Mouse (Mus musculus): ENCODE data around the gene Foxp2. TPM values are rescaled to one million over a fixed set of nuclear protein-coding genes. Genes with fewer than 3 reads are reported as not detected.

The Foxp2 gene
- total RNA-seq, 4 experiments from 2014 or later, result 17.4 to 23.3 (median 20.3) TPM

DNA sequence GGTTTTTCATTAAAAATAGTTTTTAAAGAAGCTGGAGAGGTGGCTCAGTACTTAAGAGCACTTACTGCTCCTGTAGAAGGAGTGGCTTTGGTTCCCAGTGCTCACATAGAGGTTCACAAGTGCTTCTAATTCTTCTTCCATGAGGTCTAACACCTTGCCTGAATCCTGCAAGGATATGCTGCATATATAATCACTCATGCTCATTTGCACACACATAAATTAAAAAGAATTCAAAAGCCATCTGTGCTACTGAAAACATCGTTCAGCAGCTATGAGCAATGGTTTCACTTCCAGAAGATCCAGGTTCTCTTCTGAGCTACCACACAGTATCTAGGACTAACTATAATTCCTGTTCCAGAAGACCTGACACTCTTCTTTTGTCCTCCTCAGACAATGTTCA, 200.4 kb downstream of the Foxp2 start:
- peak in 1 of 2 experiments; percentile 3 for DNase-seq (ENCODE audit: low spot score in 2 of 2)

DNA sequence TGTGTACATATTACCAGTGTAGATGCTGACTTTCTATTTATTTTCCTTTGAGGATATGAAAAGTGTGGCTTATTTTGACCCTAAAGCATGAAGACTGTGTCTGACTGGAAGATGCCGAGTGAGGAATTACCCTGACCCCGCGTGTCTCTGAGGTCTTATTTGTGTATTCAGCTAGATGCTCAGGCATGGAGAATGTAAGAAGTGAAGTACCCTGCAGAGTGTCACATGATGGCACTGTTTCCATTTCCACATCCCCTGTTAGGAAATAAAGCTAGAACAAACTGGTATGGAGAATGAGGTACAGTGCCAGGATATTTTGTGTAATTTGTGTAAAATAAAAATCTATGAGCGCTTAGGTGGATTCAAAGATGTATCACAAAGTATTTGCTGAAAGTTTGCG, 219.8 kb downstream of the Foxp2 start:
- no peak for DNase-seq (ENCODE audit: low spot score in 2 of 2)

DNA sequence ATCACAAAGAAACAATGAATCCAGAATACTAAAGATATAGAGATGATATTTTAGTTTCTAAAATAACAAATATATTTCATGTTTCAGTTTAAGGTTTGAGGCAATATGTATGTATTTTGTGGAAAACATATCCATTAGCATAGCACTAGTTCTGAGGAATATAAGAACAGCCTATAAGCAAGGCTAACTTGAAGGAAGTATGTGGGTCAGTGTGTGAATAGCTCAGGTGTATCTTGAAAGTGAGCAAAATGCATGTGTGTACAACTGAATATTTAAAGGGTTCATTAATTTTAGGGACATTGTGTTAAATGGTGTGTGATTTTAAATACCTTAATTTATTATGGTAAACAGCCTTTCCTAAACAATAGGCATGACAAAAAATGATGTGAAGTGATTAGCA, 220.2 kb downstream of the Foxp2 start:
- DNase-seq (ENCODE audit: low spot score in 2 of 2), result no peak

DNA sequence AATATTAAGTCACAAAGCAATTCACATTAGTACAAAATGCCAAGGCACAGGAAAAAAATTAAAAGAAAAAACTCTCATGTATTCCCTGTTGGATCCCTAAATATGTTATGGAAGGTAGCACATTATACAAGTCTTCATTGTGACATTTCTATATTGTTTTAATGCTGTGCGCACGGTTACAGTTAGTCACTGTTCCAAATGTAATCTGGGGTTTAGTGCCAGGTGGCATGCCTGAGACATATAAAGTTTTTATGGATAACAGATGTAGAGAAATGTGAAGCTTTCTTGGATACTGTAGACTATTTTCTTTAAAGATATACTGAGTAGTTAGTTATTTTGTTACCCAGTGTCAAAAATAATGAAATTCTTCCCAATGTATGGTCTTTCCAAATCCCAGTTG, 229.0 kb downstream of the Foxp2 start:
- DNase-seq (ENCODE audit: low spot score in 2 of 2), result no peak

DNA sequence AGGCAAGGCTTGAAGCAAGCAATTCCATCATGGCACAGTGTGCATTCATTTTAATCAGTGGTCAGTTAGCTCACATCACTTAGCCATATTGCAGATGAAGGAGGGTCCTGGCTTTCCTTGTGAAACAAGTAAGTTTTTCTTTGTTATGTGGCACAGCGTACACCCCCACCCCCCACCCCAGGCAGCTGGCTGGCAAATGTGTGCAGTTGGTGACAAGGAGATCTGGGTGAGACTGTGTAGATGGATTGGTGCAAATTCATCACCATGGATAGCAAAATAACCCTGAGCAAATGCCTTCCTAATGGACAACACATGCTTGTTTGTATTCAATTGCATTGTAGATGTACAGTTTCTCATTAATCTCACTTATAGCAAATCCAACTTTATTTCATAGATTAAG, 240.9 kb downstream of the Foxp2 start:
- DNase-seq (ENCODE audit: low spot score in 2 of 2), result no peak

DNA sequence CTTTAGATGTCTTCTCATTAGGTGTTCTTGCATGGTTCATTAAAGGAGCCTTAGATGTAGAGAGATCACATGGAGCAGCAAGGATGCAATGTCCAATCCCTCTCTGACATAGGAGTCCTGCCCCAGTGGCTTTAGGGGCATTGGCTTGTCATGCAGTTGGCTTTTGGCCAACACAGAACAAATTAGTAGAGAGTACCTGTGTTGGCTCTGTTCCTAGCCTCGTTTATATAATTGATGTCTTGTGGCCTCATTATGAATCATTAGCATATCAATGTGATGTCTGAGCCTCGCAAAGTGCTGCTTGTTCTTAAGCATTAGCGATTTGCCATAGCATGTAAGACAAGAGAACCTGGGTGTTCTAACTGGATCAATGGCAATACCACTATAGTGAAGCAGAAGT, 250.5 kb downstream of the Foxp2 start:
- DNase-seq (ENCODE audit: low spot score in 2 of 2), result no peak

DNA sequence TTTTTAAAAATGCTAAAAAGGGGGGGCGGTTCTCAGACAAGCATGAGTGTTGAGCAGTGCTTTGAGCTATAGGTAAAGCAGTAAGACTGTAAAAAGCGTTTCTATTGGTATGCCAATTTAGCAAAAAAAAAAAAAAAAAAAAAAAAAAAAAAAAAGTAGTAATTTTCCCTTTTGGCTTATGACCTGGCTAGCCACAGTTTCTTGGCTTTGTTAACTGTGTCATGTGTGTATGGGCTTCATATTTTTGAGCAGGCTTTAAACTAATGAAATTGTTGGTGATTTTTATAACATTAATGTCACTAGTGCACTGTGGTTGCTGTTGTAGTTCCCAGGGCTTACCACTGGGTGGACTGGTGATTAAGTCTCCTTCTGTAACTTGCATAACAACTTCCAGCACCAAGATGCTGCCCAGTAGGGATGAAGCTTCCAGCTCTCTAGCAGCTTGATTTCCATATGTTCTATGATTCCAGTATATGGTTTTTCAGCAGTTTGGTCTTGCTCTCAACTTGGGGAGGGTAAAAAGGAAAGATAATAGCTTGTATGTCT, 262.4 kb downstream of the Foxp2 start:
- no peak for DNase-seq (ENCODE audit: low spot score in 2 of 2)

DNA sequence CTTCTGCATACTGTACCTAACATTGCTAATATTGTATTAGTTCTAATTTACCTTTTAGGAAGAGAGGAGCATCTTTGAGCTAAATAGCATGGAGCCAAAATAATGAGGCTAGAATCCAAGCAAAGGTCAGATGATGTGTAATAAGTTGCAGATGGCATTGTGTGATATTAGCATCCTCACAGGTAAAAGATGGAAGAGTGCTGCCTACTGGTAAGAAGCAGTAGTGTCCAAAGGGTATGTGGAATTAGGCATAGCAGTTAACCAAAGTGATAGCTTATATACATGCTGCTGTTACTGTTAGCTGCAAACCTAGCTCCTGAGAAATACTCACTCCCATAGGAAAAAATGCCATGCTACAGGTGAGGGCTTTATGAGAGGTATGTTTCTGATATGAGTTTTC, 275.6 kb downstream of the Foxp2 start:
- no peak for DNase-seq (ENCODE audit: low spot score in 2 of 2)

DNA sequence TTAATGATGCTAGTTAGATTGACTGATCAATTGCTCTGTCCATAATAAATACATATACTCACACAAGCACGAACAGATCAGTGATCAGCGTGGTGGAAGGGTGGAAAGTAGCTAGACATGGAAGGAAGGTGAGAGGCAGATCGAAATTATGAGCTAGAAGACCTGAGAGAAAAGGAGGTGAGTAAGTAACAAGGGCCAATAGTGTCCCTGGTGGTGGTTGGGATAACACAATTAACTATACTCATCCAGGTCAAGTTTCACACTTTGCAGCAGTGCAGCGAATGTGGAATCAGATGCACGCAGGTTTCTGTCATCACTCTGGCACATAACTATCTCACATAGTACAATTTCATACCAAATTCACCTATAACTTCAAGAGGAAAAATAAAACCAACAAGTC, 291.7 kb downstream of the Foxp2 start:
- DNase-seq (ENCODE audit: low spot score in 2 of 2), result no peak

DNA sequence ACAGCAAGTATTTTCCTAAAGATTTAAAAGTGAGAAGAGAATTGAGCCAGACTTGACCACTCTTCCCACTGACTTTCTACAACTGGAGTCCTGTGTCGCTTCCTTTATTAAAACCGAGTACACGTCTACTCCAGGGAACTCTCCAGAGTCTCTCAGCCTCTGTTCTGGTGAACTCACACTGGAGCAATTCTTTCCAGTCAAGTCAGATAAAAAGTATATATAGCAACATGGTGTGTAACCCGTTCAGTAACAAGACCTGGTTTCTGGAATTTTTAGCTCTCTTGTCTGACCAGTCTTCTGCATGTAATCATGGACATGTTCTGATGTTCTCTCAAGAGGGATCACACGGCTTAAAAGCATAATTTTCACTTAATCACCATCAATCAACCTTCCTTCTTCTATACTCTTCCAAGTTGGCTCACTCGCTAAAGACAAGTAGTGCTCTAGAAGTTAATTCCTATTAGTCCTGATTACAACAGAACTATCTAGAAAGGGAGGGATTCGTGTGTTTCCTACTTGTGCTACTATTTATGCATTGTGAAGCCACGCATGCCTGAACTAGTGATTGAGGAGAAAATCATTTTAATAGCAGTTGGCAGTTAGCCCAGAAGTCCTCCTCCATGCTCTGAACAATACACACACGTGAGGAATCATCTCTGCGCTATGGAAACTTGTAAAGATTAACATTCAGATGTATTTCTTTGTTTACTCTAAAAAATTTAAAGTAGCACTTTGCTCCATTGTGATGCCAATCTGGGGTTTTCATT, 341.2 kb downstream of the Foxp2 start:
- DNase-seq (ENCODE audit: low spot score in 2 of 2), result no peak

DNA sequence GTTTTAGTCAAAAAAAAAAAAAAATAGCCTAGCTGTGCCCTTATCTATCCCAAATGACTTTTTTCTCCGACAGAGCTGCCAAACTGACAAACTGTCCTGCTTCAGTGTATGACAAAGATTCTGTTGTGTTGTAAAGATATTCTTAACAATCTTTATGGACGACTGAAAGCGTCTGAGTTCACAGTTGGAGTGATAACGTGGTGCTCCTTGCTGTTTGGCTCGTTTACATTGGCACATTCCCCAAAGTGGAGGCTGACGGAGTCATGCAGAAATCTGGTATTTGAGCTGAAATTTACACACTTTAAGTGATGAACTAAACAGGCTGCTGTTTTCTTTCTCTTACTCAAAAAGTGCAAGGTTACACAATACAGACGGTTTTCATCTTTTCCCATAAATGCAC, 356.2 kb downstream of the Foxp2 start:
- DNase-seq (ENCODE audit: low spot score in 2 of 2), result no peak

DNA sequence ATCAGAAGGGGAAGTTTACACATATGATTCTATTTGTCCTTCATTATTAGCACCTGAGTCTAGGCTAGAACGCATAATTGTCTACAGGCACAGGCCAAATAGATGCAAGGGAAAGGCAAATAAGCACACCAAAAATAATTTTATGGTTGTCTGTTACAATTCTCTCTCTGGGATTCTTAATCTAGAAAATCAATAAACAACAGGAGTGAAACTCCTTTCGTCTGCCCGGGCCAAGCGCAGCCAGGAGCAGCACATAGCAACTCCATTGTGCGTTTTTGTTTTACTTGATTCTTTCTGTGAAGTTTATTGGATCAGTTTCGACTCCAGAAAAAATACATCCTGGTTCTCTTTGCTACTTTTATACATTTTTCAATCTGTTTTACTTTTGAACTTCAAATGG, 356.7 kb downstream of the Foxp2 start:
- no peak for DNase-seq (ENCODE audit: low spot score in 2 of 2)

DNA sequence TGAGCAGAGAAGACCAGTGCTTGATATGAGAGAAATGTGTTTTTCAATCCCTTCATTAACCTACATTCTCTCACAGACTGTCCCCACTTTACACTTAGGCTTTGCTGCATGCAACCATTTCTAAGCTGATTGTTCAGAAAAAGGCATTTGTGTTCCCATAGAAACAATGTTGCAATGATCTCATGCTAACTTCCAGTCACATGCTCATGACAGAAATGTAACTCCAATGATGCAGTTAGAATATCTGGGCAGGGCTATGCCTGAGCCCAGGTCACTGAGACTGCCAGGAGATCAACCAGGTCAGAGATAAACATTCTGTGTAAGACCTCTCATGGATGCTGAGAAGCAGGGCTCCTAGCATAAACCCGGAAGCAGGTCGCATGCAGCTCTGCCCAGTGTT, 367.0 kb downstream of the Foxp2 start:
- no peak for DNase-seq (ENCODE audit: low spot score in 2 of 2)

DNA sequence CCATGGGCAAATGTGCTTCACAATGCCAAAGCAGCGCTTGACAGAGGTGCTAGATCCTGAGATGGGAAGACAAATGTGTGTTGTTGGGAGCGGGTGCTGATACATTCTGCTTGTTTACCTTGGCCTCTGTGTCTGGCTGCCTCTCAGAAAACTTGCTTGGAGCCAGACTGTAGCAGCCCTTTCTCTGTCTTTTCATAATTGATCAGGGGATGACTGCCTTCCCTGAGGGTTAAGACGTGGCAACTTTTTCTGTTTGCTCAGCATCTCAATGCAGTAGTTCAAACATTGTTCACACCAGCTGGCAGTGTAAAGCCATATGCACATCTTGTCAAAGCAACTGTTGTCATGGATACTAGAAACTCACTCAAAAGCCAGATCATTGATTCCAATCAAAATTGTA, 384.1 kb downstream of the Foxp2 start:
- no peak for DNase-seq (ENCODE audit: low spot score in 2 of 2)

DNA sequence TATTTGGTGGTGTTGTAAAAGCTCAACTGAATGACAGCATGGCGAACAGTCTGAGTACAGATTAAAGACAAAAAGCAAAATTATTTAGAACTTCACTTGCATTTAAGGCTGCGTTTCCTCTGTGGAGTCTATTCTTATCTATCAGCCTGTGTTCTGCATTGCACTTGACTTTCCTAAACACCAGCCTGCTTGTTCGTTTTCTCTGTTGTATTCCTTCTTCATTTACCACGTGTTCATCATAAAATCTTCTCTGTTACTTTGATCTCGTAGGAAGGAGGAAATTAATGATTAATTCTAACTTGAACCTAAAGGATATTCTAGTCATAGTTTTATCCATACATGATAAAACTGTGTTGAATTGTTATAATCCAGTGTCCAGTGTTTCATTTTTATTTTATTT, 392.9 kb downstream of the Foxp2 start:
- DNase-seq (ENCODE audit: low spot score in 2 of 2), result no peak

DNA sequence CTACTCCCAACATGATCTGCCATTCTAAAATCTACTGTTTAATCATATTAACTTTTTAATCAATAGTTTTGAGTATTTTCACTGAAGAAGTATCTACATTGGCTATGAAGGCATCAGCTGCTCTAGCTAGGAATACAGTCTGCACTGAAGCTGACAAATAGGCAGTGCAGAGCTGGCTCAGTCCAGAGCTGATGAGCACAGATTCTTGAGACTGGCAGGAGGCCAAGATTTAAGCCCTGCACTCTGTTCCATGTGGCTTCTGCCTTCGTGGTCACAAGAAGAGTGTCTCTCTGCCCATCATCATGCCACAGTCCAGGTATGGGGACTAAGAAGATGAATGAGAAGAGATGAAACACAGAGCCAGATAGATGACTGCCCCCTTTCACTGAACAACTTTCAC, 398.1 kb downstream of the Foxp2 start:
- DNase-seq (ENCODE audit: low spot score in 2 of 2), result no peak

DNA sequence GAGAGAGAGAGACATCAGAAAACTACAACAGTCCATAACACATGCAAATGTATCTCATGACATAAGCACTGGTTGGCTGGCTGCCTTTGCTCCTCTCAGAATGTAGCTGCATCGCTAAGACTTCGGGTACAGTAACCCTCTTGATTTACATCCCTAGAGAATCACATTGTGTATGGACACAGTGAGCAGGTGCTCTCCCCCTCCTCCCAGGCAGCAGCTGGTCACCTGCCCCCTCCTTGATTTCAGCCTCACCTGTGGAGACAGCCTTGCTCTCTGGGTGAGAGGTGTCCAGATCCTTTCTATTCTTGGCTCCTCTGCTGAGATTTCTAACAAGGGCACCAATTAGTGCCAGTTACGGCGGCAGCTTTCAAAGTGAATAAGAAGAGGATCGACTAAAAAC, 409.5 kb downstream of the Foxp2 start:
- DNase-seq (ENCODE audit: low spot score in 2 of 2), result no peak

DNA sequence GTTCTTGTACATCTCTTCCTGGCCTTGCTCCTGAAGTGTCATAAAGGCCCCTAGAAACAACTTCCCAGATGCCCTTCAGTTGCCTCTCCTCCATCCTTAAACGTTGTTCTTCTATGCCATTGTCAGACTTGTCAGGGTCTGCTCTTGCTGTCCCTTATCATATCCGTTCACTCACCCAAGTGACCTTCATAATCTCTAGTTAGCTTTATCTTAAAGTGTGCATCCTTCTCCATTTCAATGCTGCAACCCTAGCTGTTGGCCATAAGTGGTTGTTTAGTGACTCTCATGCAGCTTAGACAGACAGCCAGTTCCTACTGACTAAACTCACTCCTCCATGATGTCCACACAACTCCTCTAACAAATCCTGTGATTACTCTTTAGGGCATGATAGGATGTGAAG, 415.8 kb downstream of the Foxp2 start:
- no peak for DNase-seq (ENCODE audit: low spot score in 2 of 2)

DNA sequence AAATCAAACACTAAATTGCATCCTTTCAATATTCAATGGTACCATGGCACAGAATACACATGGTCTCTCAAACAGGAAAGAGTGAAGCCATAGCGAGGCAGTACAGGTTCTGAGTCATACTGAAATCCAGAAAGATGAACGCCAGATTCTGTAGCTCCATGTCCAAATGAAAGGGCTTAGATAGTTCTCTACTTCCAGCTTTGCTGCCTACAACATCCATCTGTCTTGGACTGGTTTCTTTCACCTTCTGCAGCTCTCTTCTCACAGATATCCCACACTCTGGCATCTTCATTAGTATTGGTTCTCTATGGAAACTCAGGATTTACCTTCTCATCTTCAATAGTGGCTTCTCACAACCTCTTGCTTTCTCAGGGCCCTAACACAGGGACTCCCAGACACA, 417.2 kb downstream of the Foxp2 start:
- DNase-seq (ENCODE audit: low spot score in 2 of 2), result peak in 1 of 2 experiments; percentile 11

DNA sequence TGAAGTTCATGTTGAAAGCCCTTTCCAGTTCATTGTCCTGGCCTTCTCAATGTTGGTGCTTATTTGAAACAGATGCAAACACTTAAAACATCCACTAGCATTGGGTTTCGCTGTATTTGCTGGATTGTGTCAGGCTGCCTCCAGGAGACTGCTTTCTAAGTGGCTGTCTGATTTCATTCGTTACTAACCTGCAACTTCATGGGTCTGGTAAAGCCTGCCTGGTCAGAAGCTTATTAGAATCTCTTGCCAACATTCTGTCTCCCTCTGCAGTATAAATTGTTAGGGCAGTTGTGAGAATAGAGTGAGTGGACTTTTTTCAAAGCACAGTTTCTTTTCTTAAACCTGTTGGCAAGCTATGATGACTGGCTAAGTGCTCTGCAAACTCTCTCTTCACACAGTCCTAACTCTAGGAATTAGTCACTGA, 420.4 kb downstream of the Foxp2 start:
- no peak for DNase-seq (ENCODE audit: low spot score in 2 of 2)

DNA sequence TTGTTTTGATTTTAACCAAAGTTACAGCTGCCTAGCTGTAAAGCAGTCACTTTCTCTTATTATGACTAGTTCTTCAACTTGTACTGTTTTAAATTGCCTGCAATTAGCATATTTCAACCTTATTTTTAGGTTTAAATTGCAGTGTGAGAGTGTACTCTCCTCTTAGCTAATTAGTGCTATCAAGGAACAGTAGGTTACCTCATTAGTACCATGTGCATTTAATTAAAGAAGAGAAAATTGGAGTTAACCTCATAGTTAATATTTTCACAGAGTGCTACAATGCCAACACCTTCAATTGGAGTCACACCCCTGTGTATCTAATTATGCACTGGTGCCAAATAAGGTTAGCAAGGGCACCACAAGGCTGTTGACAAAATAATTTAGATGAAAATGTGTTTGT, 421.9 kb downstream of the Foxp2 start:
- DNase-seq (ENCODE audit: low spot score in 2 of 2), result no peak

DNA sequence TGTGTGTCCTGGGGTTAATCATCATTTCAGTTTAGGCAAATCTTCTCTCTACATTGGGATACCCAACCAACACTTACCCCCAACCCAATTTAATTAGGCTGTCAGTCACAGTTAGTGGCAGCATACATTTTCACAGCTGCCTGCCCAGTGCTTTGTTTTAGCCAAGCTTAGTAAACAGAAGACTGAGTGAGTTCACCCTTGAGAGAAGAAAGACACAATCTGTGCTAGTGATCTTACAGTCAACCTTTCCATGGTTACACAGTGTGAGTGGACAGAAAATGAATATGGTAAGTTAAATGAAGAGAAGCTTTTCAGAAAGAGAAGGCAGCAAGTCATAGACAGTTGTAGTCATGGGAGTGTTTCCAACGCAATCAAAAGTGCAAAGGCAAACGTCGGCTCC, 446.6 kb downstream of the Foxp2 start:
- no peak for DNase-seq (ENCODE audit: low spot score in 2 of 2)

DNA sequence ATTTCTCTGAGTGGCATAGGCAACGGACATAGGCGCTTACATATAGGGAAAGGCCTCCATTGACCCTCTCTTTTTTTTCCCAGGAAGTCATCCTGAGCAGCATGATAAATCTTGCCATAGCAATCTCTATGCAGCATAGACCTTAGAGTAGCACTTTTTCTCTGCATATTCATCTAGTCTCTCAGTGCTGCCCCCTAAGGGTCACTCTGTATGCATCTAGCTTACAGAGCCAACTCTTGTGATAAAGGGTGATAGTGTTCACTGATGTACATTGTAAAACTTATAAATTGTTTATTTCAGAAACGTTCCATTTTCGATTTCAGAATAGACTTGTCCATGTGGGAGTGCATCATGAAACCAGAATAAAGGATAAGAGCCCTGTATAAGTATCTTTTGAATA, 454.7 kb downstream of the Foxp2 start:
- DNase-seq (ENCODE audit: low spot score in 2 of 2), result no peak

DNA sequence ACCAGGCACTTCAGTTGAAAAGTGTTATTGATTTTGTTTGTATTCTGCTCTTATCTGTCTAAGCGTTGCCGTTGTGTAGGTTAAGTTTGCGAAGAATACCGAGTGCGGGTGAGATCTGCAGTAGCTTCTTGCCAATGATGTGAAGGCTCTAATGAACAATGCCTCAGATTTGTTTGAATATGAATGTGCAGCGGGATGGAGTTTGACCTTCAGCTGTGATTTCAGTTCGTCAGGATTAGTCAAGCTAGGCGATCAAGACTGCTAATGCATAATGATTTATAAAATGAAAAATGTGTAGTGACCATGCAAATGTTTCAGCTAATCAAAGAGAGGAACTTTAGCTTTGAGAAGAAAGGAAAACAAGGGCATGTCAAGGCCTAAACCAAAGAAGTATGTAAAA, 469.1 kb downstream of the Foxp2 start:
- DNase-seq (ENCODE audit: low spot score in 2 of 2), result no peak

Measured in left cerebral cortex, adult 8-10 months (tissue).